Mouse (Mus musculus) erythroid progenitor cell, adult 5-6 weeks (primary cell): ENCODE measurements around the gene Il12rb1. TPM values are rescaled to one million over a fixed set of nuclear protein-coding genes. Genes with fewer than 3 reads are reported as not detected.

Source experiments
- ATAC-seq: replicated peaks from 2 replicates; pipeline ENCODE4 v1.8.0; 2016; ENCODE audit warnings: moderate number of reproducible peaks, mild to moderate bottlenecking, moderate TSS enrichment, inconsistent platforms; ENCODE audit not compliant: poor library complexity, low FRiP score, severe bottlenecking
- total RNA-seq, 2 experiments: library from RNA; stranded (forward) in 1 of 2; stranded (reverse) in 1 of 2; fragments of 150-400 nt in 1 of 2; fragments of 186-747, 209-891 nt in 1 of 2; gene quantifications; 2 replicates each; pipeline versions ENCODE4 v1.2.3 to v1.2.4; 2015 to 2017; ENCODE audit warnings: low replicate concordance in 2 of 2

The Il12rb1 gene
- total RNA-seq, 2 experiments from 2014 or later, result 0.53 to 0.84 TPM

GRCm38 (mm10) chr8:70844523-70844922 lies 36.3 kb downstream of the Il12rb1 start:
- ATAC-seq, result peak; percentile 32

- no peak for ATAC-seq
These were observed 36.9 kb downstream of the Il12rb1 start for GRCm38 (mm10) chr8:70845108-70845507.

- ATAC-seq, result no peak
These were observed 38.3 kb downstream of the Il12rb1 start for GRCm38 (mm10) chr8:70846371-70847154.

- ATAC-seq, result no peak
These were observed 41.2 kb downstream of the Il12rb1 start for GRCm38 (mm10) chr8:70849333-70849990.

- ATAC-seq, result no peak
These were observed 42.0 kb downstream of the Il12rb1 start for GRCm38 (mm10) chr8:70850132-70850845.

- ATAC-seq, result no peak
These were observed 42.7 kb downstream of the Il12rb1 start for GRCm38 (mm10) chr8:70850947-70851346.

GRCm38 (mm10) chr8:70851837-70852236 lies 43.6 kb downstream of the Il12rb1 start:
- no peak for ATAC-seq

- ATAC-seq, result no peak
These were observed 44.5 kb downstream of the Il12rb1 start for GRCm38 (mm10) chr8:70852595-70853231.

- no peak for ATAC-seq
These were observed 45.6 kb downstream of the Il12rb1 start for GRCm38 (mm10) chr8:70853863-70854262.

- ATAC-seq, result no peak
These were observed 47.8 kb downstream of the Il12rb1 start for GRCm38 (mm10) chr8:70856028-70856427.

GRCm38 (mm10) chr8:70856541-70857197 lies 48.4 kb downstream of the Il12rb1 start:
- peak; percentile 73 for ATAC-seq

GRCm38 (mm10) chr8:70857516-70857915 lies 49.3 kb downstream of the Il12rb1 start:
- ATAC-seq, result no peak

- no peak for ATAC-seq
These were observed 54.8 kb downstream of the Il12rb1 start, which contains the start of gene Kcnn1 for GRCm38 (mm10) chr8:70862824-70863641. Gene Kcnn1, minus strand, starts transcription at chr8:70863258.

- ATAC-seq, result no peak
These were observed 55.9 kb downstream of the Il12rb1 start for GRCm38 (mm10) chr8:70863956-70864711.

- no peak for ATAC-seq
These were observed 56.5 kb downstream of the Il12rb1 start for GRCm38 (mm10) chr8:70864712-70865221.

GRCm38 (mm10) chr8:70865350-70866000 lies 57.2 kb downstream of the Il12rb1 start:
- peak; percentile 80 for ATAC-seq

- ATAC-seq, result no peak
These were observed 57.8 kb downstream of the Il12rb1 start for GRCm38 (mm10) chr8:70866001-70866520.
